Mouse (Mus musculus) stomach, postnatal 0 days (tissue): Measurements from ENCODE around the gene 1700029I15Rik. TPM values are rescaled to one million over a fixed set of nuclear protein-coding genes. Genes with fewer than 3 reads are reported as not detected.

Experiments used
- ATAC-seq: fragments of 200-750 bp; cut with Nextera tagmentation; 2 replicates; pipeline ENCODE4 v1.8.0; 2017; ENCODE audit not compliant: low FRiP score, low TSS enrichment
- DNase-seq: peaks from one replicate; pipeline ENCODE4 v3.0.0-alpha.2; 2016; ENCODE audit warnings: low spot score
- H3K27ac ChIP-seq: fragments of 300-500 bp; sonication (generic); replicated peaks from 2 replicates; pipeline ENCODE4 v1.5.1; 2014; ENCODE audit warnings: mild to moderate bottlenecking, control low read depth
- H3K27me3 ChIP-seq: fragments of 300-500 bp; sonication (generic); 2 replicates; pipeline ENCODE4 v1.6.1; 2014; ENCODE audit warnings: low read length; ENCODE audit not compliant: control insufficient read depth, insufficient read depth
- H3K36me3 ChIP-seq: fragments of 300-500 bp; sonication (generic); 2 replicates; pipeline ENCODE4 v1.6.1; 2014; ENCODE audit warnings: low read length, mixed read lengths; ENCODE audit not compliant: control insufficient read depth, insufficient read depth
- H3K4me1 ChIP-seq: fragments of 300-500 bp; sonication (generic); replicated peaks from 2 replicates; pipeline ENCODE4 v1.6.1; 2014; ENCODE audit warnings: antibody characterized with exemption; ENCODE audit not compliant: control insufficient read depth, insufficient read depth
- H3K4me2 ChIP-seq: fragments of 300-500 bp; sonication (generic); replicated peaks from 2 replicates; pipeline ENCODE4 v1.6.1; 2014; ENCODE audit warnings: low read depth, mild to moderate bottlenecking, control low read depth, moderate library complexity
- H3K4me3 ChIP-seq: fragments of 300-500 bp; sonication (generic); 2 replicates; pipeline ENCODE4 v1.5.1; 2014; ENCODE audit warnings: low read depth, low read length, control low read depth
- H3K9ac ChIP-seq: fragments of 300-500 bp; sonication (generic); 2 replicates; pipeline ENCODE4 v1.6.1; 2014; ENCODE audit warnings: mild to moderate bottlenecking, low read length, control low read depth, mixed read lengths
- H3K9me3 ChIP-seq: fragments of 300-500 bp; sonication (generic); 2 replicates; pipeline ENCODE4 v1.6.1; 2016; ENCODE audit warnings: low read length; ENCODE audit not compliant: control insufficient read depth
- CTCF ChIP-seq: IDR thresholded peaks from 2 replicates; pipeline ENCODE4 v1.5.1; 2016; ENCODE audit warnings: antibody characterized with exemption, low read depth, mild to moderate bottlenecking, moderate library complexity
- EP300 ChIP-seq: optimal IDR thresholded peaks from 2 replicates; pipeline ENCODE3; 2016; ENCODE audit warnings: antibody characterized with exemption
- WGBS: fragments of 180-500 bp; shearing (Covaris S2); extraction: QIAGEN DNeasy Blood & Tissue Kit; methylation state at CpG from one replicate; pipeline ENCODE4 v1.1.7; 2014; 5-methylcytosine and 5-hydroxymethylcytosine counted together
- polyA plus RNA-seq: library from polyadenylated mRNA; unstranded; fragments of >200 nt; fragmentation: Nextera tagmentation; extraction: Ambion mirVana; gene quantifications from 2 replicates; pipeline ENCODE4 v1.2.1, GENCODE M21; 2015

1700029I15Rik gene
- polyA plus RNA-seq, 1 experiment from 2014 or later: 2.3 TPM

DNA sequence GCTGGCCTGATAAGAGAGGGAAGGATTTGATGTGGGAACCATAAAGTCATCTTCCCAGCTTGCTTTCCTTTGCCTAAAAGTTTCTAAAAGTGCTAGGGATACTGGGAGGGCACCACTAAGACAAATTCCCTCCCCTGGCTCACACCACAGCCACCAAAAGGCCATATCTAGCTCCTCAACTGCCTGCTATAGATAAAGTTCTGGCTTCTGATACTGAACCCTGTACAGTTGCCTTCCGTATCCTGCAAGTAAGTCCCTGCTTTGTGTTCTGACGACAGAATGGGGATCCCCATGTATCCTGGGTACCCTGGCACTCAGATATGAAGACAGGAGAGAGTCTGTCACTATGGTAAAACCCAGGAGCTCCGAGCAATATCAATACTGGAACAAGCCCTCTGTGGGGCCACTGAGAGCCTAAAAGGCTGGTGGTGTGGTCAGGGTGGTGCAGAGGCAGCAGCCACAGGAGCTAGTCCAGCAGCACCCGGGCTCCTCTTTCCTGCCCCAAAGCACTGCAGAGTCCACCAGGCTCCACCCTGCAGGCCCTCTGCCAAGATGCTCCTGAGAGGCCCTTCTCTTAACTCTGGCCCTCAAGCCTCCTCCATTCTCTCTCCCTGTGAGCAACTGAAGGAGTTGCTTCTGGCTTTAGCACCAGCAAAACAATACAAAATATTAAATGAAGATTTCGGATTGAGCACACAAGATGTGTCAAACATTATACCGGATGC, 8.0 kb downstream of the 1700029I15Rik start:
- Histone ChIP-seq H3K4me3 (no peak overlapping the region), H3K4me1 (0 out of 2 replicates have a peak, but pooled peaks cover 3% of the 10 kb centered on the region), H3K27ac (no peak overlapping the region), H3K27me3 (no peaks in the 10 kb centered on the region), H3K9ac (no peak overlapping the region), H3K4me2 (no peak overlapping the region), H3K36me3 (peaks cover 2% of the 10 kb centered on the region; the same call in 1 of the 2 replicates), H3K9me3 (no peaks in the 10 kb centered on the region)
- ATAC-seq (no peak), DNase-seq (no peak)
- TF ChIP-seq CTCF (no peak), EP300 (no peak)
- WGBS: 66% methylated on average over 6 of the region's 6 CpGs

- H3K4me3 ChIP-seq: no peak overlapping the region
- DNase-seq (no peak), ATAC-seq (no peak)
- no peaks in the 10 kb centered on the region for H3K36me3 ChIP-seq
- H3K9ac ChIP-seq: no peak overlapping the region
- peak overlapping the region; percentile 53; the same call in 1 of the 2 replicates for H3K4me2 ChIP-seq
- H3K27me3 ChIP-seq: no peaks in the 10 kb centered on the region
- no peak for TF ChIP-seq CTCF
- no peak for TF ChIP-seq EP300
- H3K27ac ChIP-seq: no peak overlapping the region
- 88% methylated on average over 8 of the region's 8 CpGs for WGBS
- H3K9me3 ChIP-seq: no peaks in the 10 kb centered on the region
- 0 out of 2 replicates have a peak, but pooled peaks cover 3% of the 10 kb centered on the region for H3K4me1 ChIP-seq
Measured at GRCm38 (mm10) chr2:92391116-92391515, 8.8 kb downstream of the 1700029I15Rik start.

- peak overlapping the region; percentile 32 for H3K4me3 ChIP-seq
- no peaks in the 10 kb centered on the region for H3K9me3 ChIP-seq
- WGBS: 28% methylated on average over 11 of the region's 11 CpGs
- DNase-seq (no peak), ATAC-seq (no peak)
- TF ChIP-seq EP300 (no peak), CTCF (no peak)
- peak overlapping the region; percentile 63 for H3K9ac ChIP-seq
- H3K27ac ChIP-seq: peak overlapping the region; percentile 40; the same call in 1 of the 2 replicates
- no peaks in the 10 kb centered on the region for H3K27me3 ChIP-seq
- no peaks in the 10 kb centered on the region for H3K36me3 ChIP-seq
- 0 out of 2 replicates have a peak, but pooled peaks cover 3% of the 10 kb centered on the region for H3K4me1 ChIP-seq
- peak overlapping the region; percentile 53 for H3K4me2 ChIP-seq
Measured at GRCm38 (mm10) chr2:92391703-92392317, 9.5 kb downstream of the 1700029I15Rik start.

DNA sequence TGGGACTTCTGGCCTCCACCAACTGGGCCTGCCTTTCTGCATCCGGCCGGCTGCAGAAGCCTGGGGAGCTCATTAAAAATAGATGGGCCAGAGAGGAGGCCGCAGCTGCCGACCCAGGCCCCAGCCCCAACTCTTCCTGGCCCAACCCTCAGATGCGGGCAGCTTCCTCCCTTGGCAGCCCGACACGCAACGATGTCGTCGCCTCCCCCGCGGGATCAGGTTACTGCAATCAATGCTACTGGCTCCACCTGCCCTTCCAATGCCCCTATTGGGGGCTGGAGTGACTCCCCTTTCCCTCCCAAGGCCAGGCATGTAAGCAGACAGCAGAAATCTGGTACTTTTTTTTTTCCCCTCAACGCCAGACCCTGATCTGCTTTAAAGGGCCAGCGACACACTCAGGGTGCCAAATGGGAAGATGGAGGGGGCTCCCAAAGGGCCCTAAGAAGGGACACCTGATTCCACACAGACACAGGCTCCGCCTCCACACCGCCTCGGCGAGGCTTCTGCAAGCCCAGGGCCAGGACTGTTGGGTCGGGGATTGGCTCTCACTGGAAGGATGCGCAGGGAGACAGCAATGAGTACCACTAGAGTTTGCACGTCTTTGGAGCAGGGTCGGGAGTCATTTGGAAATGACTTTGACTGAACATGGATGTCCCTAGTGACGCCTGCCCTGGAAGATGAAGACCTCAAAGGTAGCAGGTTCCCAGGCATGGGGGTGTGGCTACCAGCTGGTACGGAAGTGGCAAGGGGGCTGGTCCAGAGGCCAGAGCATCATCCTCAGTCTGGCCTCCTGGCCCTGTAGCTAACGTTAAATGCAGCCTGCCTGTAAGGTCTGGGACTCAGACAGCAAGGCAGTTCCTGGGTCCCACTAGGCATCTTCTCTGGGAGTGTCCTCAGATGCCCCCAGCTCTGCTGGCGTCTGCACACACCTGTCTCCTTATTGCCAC, 10.3 kb downstream of the 1700029I15Rik start:
- 0 out of 2 replicates have a peak, but pooled peaks cover 3% of the 10 kb centered on the region for H3K4me1 ChIP-seq
- H3K9ac ChIP-seq: peak overlapping the region; percentile 63
- DNase-seq: peak; percentile 46
- peak overlapping the region; percentile 32 for H3K4me3 ChIP-seq
- 10% methylated on average over 26 of the region's 26 CpGs for WGBS
- H3K27ac ChIP-seq: peak overlapping the region; percentile 40; the same call in 1 of the 2 replicates
- TF ChIP-seq CTCF: no peak
- no peak for TF ChIP-seq EP300
- no peaks in the 10 kb centered on the region for H3K27me3 ChIP-seq
- H3K4me2 ChIP-seq: peak overlapping the region; percentile 53
- H3K9me3 ChIP-seq: no peaks in the 10 kb centered on the region
- no peaks in the 10 kb centered on the region for H3K36me3 ChIP-seq
- no peak for ATAC-seq

DNA sequence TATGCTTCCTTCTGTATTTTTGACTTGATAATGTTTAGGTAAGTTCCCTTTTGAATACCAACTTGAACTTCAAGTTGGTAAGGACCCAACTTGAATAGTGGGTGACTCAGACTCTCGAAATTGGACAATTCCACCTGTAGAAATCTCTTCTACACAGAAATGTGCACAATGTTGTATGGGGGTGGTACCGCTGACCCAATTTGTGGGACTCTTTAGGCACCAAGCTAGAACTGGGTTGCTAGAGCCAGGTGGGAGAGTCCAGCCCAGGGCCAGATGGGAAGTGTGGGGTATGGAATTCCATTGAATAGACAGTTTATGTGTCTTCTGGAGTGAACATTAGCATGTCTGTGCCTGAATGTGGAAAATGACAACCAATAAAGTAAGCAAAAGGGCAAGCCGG, 13.2 kb downstream of the 1700029I15Rik start:
- no peaks in the 10 kb centered on the region for H3K4me1 ChIP-seq
- H3K27me3 ChIP-seq: no peaks in the 10 kb centered on the region
- no peak overlapping the region for H3K27ac ChIP-seq
- TF ChIP-seq CTCF (no peak), EP300 (no peak)
- no peak overlapping the region for H3K4me3 ChIP-seq
- H3K9ac ChIP-seq: no peak overlapping the region
- WGBS: 70% methylated on average over 3 of the region's 3 CpGs
- no peak for ATAC-seq
- no peaks in the 10 kb centered on the region for H3K9me3 ChIP-seq
- DNase-seq: no peak
- H3K4me2 ChIP-seq: no peak overlapping the region
- no peaks in the 10 kb centered on the region for H3K36me3 ChIP-seq
